Mouse (Mus musculus) C2C12 (cell line): ENCODE measurements around the gene Otof. TPM values are rescaled to one million over a fixed set of nuclear protein-coding genes. Genes with fewer than 3 reads are reported as not detected.

Experiments
- H3K27me3 ChIP-seq: one replicate; pipeline ENCODE4 v1.6.1; 2011; ENCODE audit not compliant: control insufficient read depth, insufficient read depth, insufficient read length
- H3K36me3 ChIP-seq: one replicate; pipeline ENCODE4 v1.6.1; 2011; ENCODE audit not compliant: control insufficient read depth, insufficient read depth
- H3K4me3 ChIP-seq: one replicate; pipeline ENCODE4 v1.5.1; 2011; ENCODE audit warnings: mild to moderate bottlenecking, control low read depth; ENCODE audit not compliant: poor library complexity, insufficient read depth, severe bottlenecking
- H3K79me2 ChIP-seq: one replicate; pipeline ENCODE4 v1.6.1; 2011; ENCODE audit not compliant: control insufficient read depth, insufficient read depth
- H3K79me3 ChIP-seq: one replicate; pipeline ENCODE4 v1.6.1; 2011; ENCODE audit warnings: low read depth, control low read depth
- H3ac ChIP-seq: one replicate; pipeline ENCODE3; 2011; ENCODE audit warnings: low read depth; ENCODE audit not compliant: control insufficient read depth, insufficient read length
- CEBPB ChIP-seq: IDR thresholded peaks from one replicate; pipeline ENCODE4 v1.6.1; 2011; ENCODE audit warnings: low read depth, mild to moderate bottlenecking, control low read depth, moderate library complexity
- CTCF ChIP-seq: IDR thresholded peaks from one replicate; pipeline ENCODE4 v1.5.1; 2011; ENCODE audit not compliant: control insufficient read depth, insufficient read depth, insufficient read length
- FOSL1 ChIP-seq: IDR thresholded peaks from one replicate; pipeline ENCODE4 v1.8.0; 2011; ENCODE audit warnings: mild to moderate bottlenecking, low read length; ENCODE audit not compliant: poor library complexity, insufficient read depth, severe bottlenecking
- MAX ChIP-seq: IDR thresholded peaks from one replicate; pipeline ENCODE4 v1.6.1; 2011; ENCODE audit warnings: mild to moderate bottlenecking, control low read depth
- MYOD1 ChIP-seq: IDR thresholded peaks from one replicate; pipeline ENCODE4 v1.6.1; 2011; ENCODE audit warnings: low read depth; ENCODE audit not compliant: control insufficient read depth, insufficient read length
- MYOG ChIP-seq: IDR thresholded peaks from one replicate; pipeline ENCODE4 v1.6.1; 2011; ENCODE audit not compliant: control insufficient read depth, insufficient read length; ENCODE audit errors: extremely low read depth
- USF1 ChIP-seq: IDR thresholded peaks from one replicate; pipeline ENCODE4 v1.6.1; 2011; ENCODE audit warnings: low read depth, mild to moderate bottlenecking, control low read depth, moderate library complexity
- polyA plus RNA-seq: library from polyadenylated mRNA; unstranded; fragments of >200 nt; fragmentation: generic; extraction: Trizol; gene quantifications from one replicate; pipeline ENCODE4 v1.2.1, GENCODE M21; 2012; ENCODE audit warnings: missing spikeins

Otof gene
- polyA plus RNA-seq, 1 experiment, result not detected

- no peak overlapping the region for H3ac ChIP-seq
- no peak overlapping the region for H3K4me3 ChIP-seq
- H3K79me3 ChIP-seq, result no peaks in the 10 kb centered on the region
- H3K36me3 ChIP-seq, result no peaks in the 10 kb centered on the region
- H3K79me2 ChIP-seq, result no peaks in the 10 kb centered on the region
- peaks cover 66% of the 10 kb centered on the region for H3K27me3 ChIP-seq
- TF ChIP-seq USF1 (no peak), CEBPB (no peak), MYOD1 (no peak), MAX (no peak), MYOG (no peak), FOSL1 (no peak), CTCF (no peak)
Observed at GRCm38 (mm10) chr5:30406876-30407275, 54.9 kb downstream of the Otof start.

- H3K79me2 ChIP-seq, result no peaks in the 10 kb centered on the region
- H3K4me3 ChIP-seq, result no peak overlapping the region
- H3ac ChIP-seq, result no peak overlapping the region
- H3K27me3 ChIP-seq, result peaks cover 58% of the 10 kb centered on the region
- H3K79me3 ChIP-seq, result no peaks in the 10 kb centered on the region
- H3K36me3 ChIP-seq, result no peaks in the 10 kb centered on the region
- TF ChIP-seq MYOG (no peak), CTCF (no peak), MAX (no peak), CEBPB (no peak), USF1 (no peak)
Observed at GRCm38 (mm10) chr5:30401165-30401564, 60.6 kb downstream of the Otof start.

GRCm38 (mm10) chr5:30400521-30400920 lies 61.2 kb downstream of the Otof start:
- no peak overlapping the region for H3K4me3 ChIP-seq
- H3K27me3 ChIP-seq, result peaks cover 55% of the 10 kb centered on the region
- no peak overlapping the region for H3ac ChIP-seq
- no peaks in the 10 kb centered on the region for H3K79me2 ChIP-seq
- no peaks in the 10 kb centered on the region for H3K79me3 ChIP-seq
- no peaks in the 10 kb centered on the region for H3K36me3 ChIP-seq
- no peak for TF ChIP-seq CEBPB
- TF ChIP-seq MYOG, result no peak
- TF ChIP-seq USF1, result no peak
- no peak for TF ChIP-seq FOSL1
- no peak for TF ChIP-seq MYOD1
- no peak for TF ChIP-seq MAX
- TF ChIP-seq CTCF, result no peak

- peaks cover 60% of the 10 kb centered on the region for H3K27me3 ChIP-seq
- H3K4me3 ChIP-seq, result no peak overlapping the region
- H3K36me3 ChIP-seq, result no peaks in the 10 kb centered on the region
- no peak overlapping the region for H3ac ChIP-seq
- no peaks in the 10 kb centered on the region for H3K79me3 ChIP-seq
- H3K79me2 ChIP-seq, result no peaks in the 10 kb centered on the region
- TF ChIP-seq MAX (no peak), CTCF (peak; percentile 73)
Observed at GRCm38 (mm10) chr5:30391473-30391872, 70.3 kb downstream of the Otof start.

GRCm38 (mm10) chr5:30389836-30390235 lies 71.9 kb downstream of the Otof start:
- no peaks in the 10 kb centered on the region for H3K36me3 ChIP-seq
- no peak for TF ChIP-seq CTCF
- no peak for TF ChIP-seq MYOD1
- no peak for TF ChIP-seq USF1
- TF ChIP-seq FOSL1, result no peak
- H3K4me3 ChIP-seq, result no peak overlapping the region
- H3ac ChIP-seq, result no peak overlapping the region
- H3K27me3 ChIP-seq, result peaks cover 72% of the 10 kb centered on the region
- H3K79me3 ChIP-seq, result no peaks in the 10 kb centered on the region
- H3K79me2 ChIP-seq, result no peaks in the 10 kb centered on the region

- TF ChIP-seq MYOG (no peak), USF1 (no peak), CEBPB (no peak), MAX (no peak), CTCF (no peak), FOSL1 (no peak)
- peaks cover 79% of the 10 kb centered on the region for H3K27me3 ChIP-seq
- no peaks in the 10 kb centered on the region for H3K36me3 ChIP-seq
- no peaks in the 10 kb centered on the region for H3K79me2 ChIP-seq
- H3K79me3 ChIP-seq, result no peaks in the 10 kb centered on the region
- no peak overlapping the region for H3ac ChIP-seq
- H3K4me3 ChIP-seq, result no peak overlapping the region
Observed at GRCm38 (mm10) chr5:30387726-30388125, 74.0 kb downstream of the Otof start.
